Mouse (Mus musculus) right cerebral cortex, postnatal 4 days (tissue): ENCODE data around the gene Srsf7.
"Not testable (repeated sequence)": the region's sequence is repeated elsewhere in the genome, so short reads cannot be mapped to it uniquely, and the experiment has no call there.

ENCODE experiments used
- DNase-seq: peaks from one replicate; pipeline ENCODE4 v3.0.0-alpha.2; 2022

Gene Srsf7

GRCm38 (mm10) chr17:80193075-80193474 lies 14.0 kb downstream of the Srsf7 start:
- no peak for DNase-seq

- DNase-seq, result no peak
Observed at GRCm38 (mm10) chr17:80183615-80184014, 23.5 kb downstream of the Srsf7 start.

- no peak for DNase-seq
Observed at GRCm38 (mm10) chr17:80180468-80180867, 26.6 kb downstream of the Srsf7 start.

GRCm38 (mm10) chr17:80179959-80180358 lies 27.1 kb downstream of the Srsf7 start:
- DNase-seq, result peak; percentile 70

GRCm38 (mm10) chr17:80178846-80179245 lies 28.3 kb downstream of the Srsf7 start:
- DNase-seq, result not testable (repeated sequence)

- DNase-seq, result no peak
Observed at GRCm38 (mm10) chr17:80175966-80176365, 31.1 kb downstream of the Srsf7 start.

- no peak for DNase-seq
Observed at GRCm38 (mm10) chr17:80175386-80175739, 31.7 kb downstream of the Srsf7 start.

GRCm38 (mm10) chr17:80174699-80175385 lies 32.3 kb downstream of the Srsf7 start:
- DNase-seq, result no peak

- no peak for DNase-seq
Observed at GRCm38 (mm10) chr17:80174146-80174545, 33.0 kb downstream of the Srsf7 start.

- DNase-seq, result no peak
Observed at GRCm38 (mm10) chr17:80173708-80174107, 33.4 kb downstream of the Srsf7 start.

- no peak for DNase-seq
Observed at GRCm38 (mm10) chr17:80172761-80173160, 34.3 kb downstream of the Srsf7 start.

GRCm38 (mm10) chr17:80171948-80172347 lies 35.2 kb downstream of the Srsf7 start:
- no peak for DNase-seq

GRCm38 (mm10) chr17:80170951-80171350 lies 36.2 kb downstream of the Srsf7 start:
- DNase-seq, result no peak

- no peak for DNase-seq
Observed at GRCm38 (mm10) chr17:80169792-80170191, 37.3 kb downstream of the Srsf7 start.

GRCm38 (mm10) chr17:80168425-80169182 lies 38.5 kb downstream of the Srsf7 start:
- peak; percentile 58 for DNase-seq

GRCm38 (mm10) chr17:80167851-80168251 lies 39.3 kb downstream of the Srsf7 start:
- DNase-seq, result peak; percentile 23

- no peak for DNase-seq
Observed at GRCm38 (mm10) chr17:80167436-80167835, 39.7 kb downstream of the Srsf7 start.

GRCm38 (mm10) chr17:80166346-80166745 lies 40.8 kb downstream of the Srsf7 start:
- DNase-seq, result no peak

- peak; percentile 42 for DNase-seq
Observed at GRCm38 (mm10) chr17:80165741-80166140, 41.4 kb downstream of the Srsf7 start.

GRCm38 (mm10) chr17:80163991-80164390 lies 43.1 kb downstream of the Srsf7 start:
- DNase-seq, result no peak

- peak; percentile 60 for DNase-seq
Observed at GRCm38 (mm10) chr17:80160454-80160853, 46.7 kb downstream of the Srsf7 start.

GRCm38 (mm10) chr17:80157489-80157888 lies 49.6 kb downstream of the Srsf7 start:
- no peak for DNase-seq

- DNase-seq, result no peak
Observed at GRCm38 (mm10) chr17:80156905-80157304, 50.2 kb downstream of the Srsf7 start.

- no peak for DNase-seq
Observed at GRCm38 (mm10) chr17:80153631-80154030, 53.5 kb downstream of the Srsf7 start.
